Mouse (Mus musculus): ENCODE data around the gene 2010111I01Rik. TPM values are rescaled to one million over a fixed set of nuclear protein-coding genes. Genes with fewer than 3 reads are reported as not detected.
"Not testable (repeated sequence)": the region's sequence is repeated elsewhere in the genome, so short reads cannot be mapped to it uniquely, and the experiment has no call there.

2010111I01Rik gene
- total and polyA plus RNA-seq, 3 experiments, result 26.3 to 32.7 TPM; not detected in 1

DNA sequence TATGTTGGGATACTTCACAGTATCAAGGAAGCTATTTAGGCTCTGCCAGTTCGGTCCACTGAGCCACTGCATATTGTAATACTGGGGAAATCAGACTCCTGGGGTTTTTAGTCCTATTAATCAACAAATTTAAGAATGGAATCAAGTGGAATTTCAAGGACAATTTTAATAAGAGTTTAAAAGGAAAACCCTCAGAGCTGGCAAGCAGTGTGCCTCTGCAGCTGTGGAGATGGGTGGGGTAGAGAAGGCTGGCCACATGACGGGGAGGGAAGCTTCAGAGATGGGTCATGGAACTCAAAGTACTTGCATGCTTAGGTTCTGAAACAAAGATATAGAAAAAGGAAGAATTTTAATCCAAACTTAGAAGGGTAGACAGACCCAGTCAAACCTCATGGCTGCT, 116.1 kb downstream of the 2010111I01Rik start:
- no peaks in the 10 kb centered on the region for H3K79me2 ChIP-seq (ENCODE audit: control insufficient read depth, insufficient read depth, low read length, poor library complexity)
- DNase-seq (ENCODE audit: low read depth, low spot score), result no peak
- no peaks in the 10 kb centered on the region for H3K36me3 ChIP-seq (ENCODE audit: control insufficient read depth in 1 of 2, insufficient read depth in 2 of 2, low read length in 2 of 2)
- H3K27ac ChIP-seq (ENCODE audit: control insufficient read depth, low read depth, low read length), result no peak overlapping the region
- TF ChIP-seq HCFC1 (IDR thresholded peaks at IDR 0.05; ENCODE audit: low read depth, low read length), result no peak
- TF ChIP-seq USF2 (IDR thresholded peaks at IDR 0.05; ENCODE audit: borderline replicate concordance in 1 of 2, insufficient read depth in 1 of 2, low read depth in 1 of 2, low read length in 2 of 2), result no peak
- no peak for TF ChIP-seq MYC (IDR thresholded peaks at IDR 0.05; ENCODE audit: low read depth, low read length)
- TF ChIP-seq UBTF (IDR thresholded peaks at IDR 0.05; ENCODE audit: borderline replicate concordance, insufficient read depth, low read depth, low read length), result no peak
- no peaks in the 10 kb centered on the region for H3K27me3 ChIP-seq (ENCODE audit: control insufficient read depth in 1 of 2, insufficient read depth in 2 of 2, low read length in 2 of 2)
- no peaks in the 10 kb centered on the region for H3K4me1 ChIP-seq (ENCODE audit: control insufficient read depth in 1 of 2, insufficient read depth in 2 of 2, low read length in 2 of 2)
- H3K9ac ChIP-seq (ENCODE audit: control insufficient read depth, low read depth, low read length, poor library complexity, severe bottlenecking), result no peak overlapping the region
- H3K4me3 ChIP-seq (ENCODE audit: control insufficient read depth in 1 of 2, insufficient read depth in 1 of 2, low read depth in 2 of 2, low read length in 2 of 2), result no peak overlapping the region
- no peaks in the 10 kb centered on the region for H3K9me3 ChIP-seq (replicated peaks; ENCODE audit: insufficient read depth, low read length)

DNA sequence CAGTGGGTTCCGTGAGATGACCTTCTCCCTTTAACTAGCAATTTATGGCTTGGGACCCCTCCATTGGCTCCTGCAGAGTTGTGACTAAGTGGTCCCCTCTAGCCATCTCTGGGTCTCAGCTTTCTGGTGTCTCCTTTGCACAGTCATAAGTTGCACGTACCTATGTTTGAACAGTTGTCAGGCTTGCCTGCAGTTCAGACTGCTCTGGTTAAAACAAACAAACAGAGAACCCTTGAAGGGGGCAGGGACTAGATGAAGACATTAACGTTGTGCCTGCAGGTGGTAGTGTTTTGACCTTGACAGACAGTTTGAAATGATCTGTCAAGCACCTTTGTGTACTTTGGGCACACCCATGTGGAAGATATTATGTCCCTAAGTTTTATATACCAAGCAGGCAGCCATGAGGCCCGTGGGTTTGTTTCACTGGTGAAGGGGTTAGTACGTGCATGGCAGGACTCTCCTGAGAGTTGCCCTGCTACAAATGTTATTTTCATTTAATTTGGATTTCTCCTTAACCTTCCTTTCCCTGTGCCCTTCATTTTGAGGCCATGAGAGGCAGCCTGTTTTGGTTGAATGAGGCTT, 118.0 kb downstream of the 2010111I01Rik start:
- Histone ChIP-seq H3K4me3 (ENCODE audit: control insufficient read depth in 1 of 2, insufficient read depth in 1 of 2, low read depth in 2 of 2, low read length in 2 of 2) (no peak overlapping the region), H3K9me3 (replicated peaks; ENCODE audit: insufficient read depth, low read length) (no peaks in the 10 kb centered on the region), H3K36me3 (ENCODE audit: control insufficient read depth in 1 of 2, insufficient read depth in 2 of 2, low read length in 2 of 2) (no peaks in the 10 kb centered on the region), H3K4me1 (ENCODE audit: control insufficient read depth in 1 of 2, insufficient read depth in 2 of 2, low read length in 2 of 2) (no peaks in the 10 kb centered on the region), H3K79me2 (ENCODE audit: control insufficient read depth, insufficient read depth, low read length, poor library complexity) (no peaks in the 10 kb centered on the region), H3K27me3 (ENCODE audit: control insufficient read depth in 1 of 2, insufficient read depth in 2 of 2, low read length in 2 of 2) (no peaks in the 10 kb centered on the region), H3K9ac (ENCODE audit: control insufficient read depth, low read depth, low read length, poor library complexity, severe bottlenecking) (no peak overlapping the region), H3K27ac (ENCODE audit: control insufficient read depth, low read depth, low read length) (no peak overlapping the region)
- TF ChIP-seq USF1 (IDR thresholded peaks at IDR 0.05; ENCODE audit: low read depth, low read length) (no peak), TAL1 (IDR thresholded peaks at IDR 0.05; ENCODE audit: low read length) (no peak), RCOR1 (IDR thresholded peaks at IDR 0.05; ENCODE audit: low read depth, low read length) (no peak), MAFK (IDR thresholded peaks at IDR 0.05; ENCODE audit: borderline replicate concordance, low read depth, low read length) (no peak), HCFC1 (IDR thresholded peaks at IDR 0.05; ENCODE audit: low read depth, low read length) (no peak), POLR2AphosphoS2 (IDR thresholded peaks at IDR 0.05; ENCODE audit: low read length) (no peak), MEF2A (IDR thresholded peaks at IDR 0.05; ENCODE audit: extremely low read depth, insufficient replicate concordance, low read depth, low read length, poor library complexity, severe bottlenecking) (no peak), ZNF384 (IDR thresholded peaks at IDR 0.05; ENCODE audit: low read depth, low read length) (no peak), GATA1 (IDR thresholded peaks at IDR 0.05; ENCODE audit: low read depth, low read length) (no peak), MXI1 (IDR thresholded peaks at IDR 0.05; ENCODE audit: low read depth, low read length) (no peak), ZMIZ1 (IDR thresholded peaks at IDR 0.05; ENCODE audit: low read depth, low read length) (no peak), RAD21 (IDR thresholded peaks at IDR 0.05; ENCODE audit: low read depth, low read length) (no peak), NELFE (IDR thresholded peaks at IDR 0.05; ENCODE audit: low read depth, low read length) (no peak), BHLHE40 (IDR thresholded peaks at IDR 0.05; ENCODE audit: borderline replicate concordance, low read depth, low read length) (no peak), TCF12 (IDR thresholded peaks at IDR 0.05; ENCODE audit: low read depth, low read length) (no peak), E2F4 (IDR thresholded peaks at IDR 0.05; ENCODE audit: borderline replicate concordance, low read depth, low read length) (no peak), ELF1 (IDR thresholded peaks at IDR 0.05; ENCODE audit: low read depth, low read length) (no peak), ZKSCAN1 (IDR thresholded peaks at IDR 0.05; ENCODE audit: low read depth, low read length) (no peak), CHD2 (IDR thresholded peaks at IDR 0.05; ENCODE audit: low read length) (no peak), ETS1 (IDR thresholded peaks at IDR 0.05; ENCODE audit: low read depth, low read length) (no peak)
- DNase-seq (ENCODE audit: low read depth, low spot score), result no peak

DNA sequence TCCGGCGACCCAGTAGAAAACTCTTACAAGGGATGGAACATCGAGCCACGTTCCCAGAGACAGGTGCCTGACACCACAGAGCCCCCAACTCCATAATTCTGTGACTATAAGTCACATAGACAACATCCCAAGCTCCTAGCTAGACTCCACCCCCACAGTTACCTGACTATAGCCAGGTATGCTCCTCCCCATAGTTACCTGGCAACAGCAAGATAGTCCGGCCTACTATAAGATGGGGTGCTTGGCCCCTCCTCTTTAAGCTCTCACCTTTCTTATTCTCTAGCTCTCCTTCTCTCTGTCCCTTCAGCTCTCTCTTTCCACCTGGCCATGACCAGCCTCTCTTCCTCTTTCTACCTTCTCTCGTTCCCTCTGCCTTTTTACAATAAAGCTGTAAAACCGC, 118.4 kb downstream of the 2010111I01Rik start:
- not testable (repeated sequence) for H3K27me3 ChIP-seq (ENCODE audit: control insufficient read depth in 1 of 2, insufficient read depth in 2 of 2, low read length in 2 of 2); H3K27ac ChIP-seq (ENCODE audit: control insufficient read depth, low read depth, low read length); H3K4me1 ChIP-seq (ENCODE audit: control insufficient read depth in 1 of 2, insufficient read depth in 2 of 2, low read length in 2 of 2); H3K9me3 ChIP-seq (replicated peaks; ENCODE audit: insufficient read depth, low read length); H3K4me3 ChIP-seq (ENCODE audit: control insufficient read depth in 1 of 2, insufficient read depth in 1 of 2, low read depth in 2 of 2, low read length in 2 of 2); H3K36me3 ChIP-seq (ENCODE audit: control insufficient read depth in 1 of 2, insufficient read depth in 2 of 2, low read length in 2 of 2); DNase-seq (ENCODE audit: low read depth, low spot score); H3K79me2 ChIP-seq (ENCODE audit: control insufficient read depth, insufficient read depth, low read length, poor library complexity); H3K9ac ChIP-seq (ENCODE audit: control insufficient read depth, low read depth, low read length, poor library complexity, severe bottlenecking)

All from MEL (cell line).